Mouse (Mus musculus) olfactory bulb, adult 2 months (tissue): ENCODE results near the gene Nanos2. TPM values are rescaled to one million over a fixed set of nuclear protein-coding genes. Genes with fewer than 3 reads are reported as not detected.
A peak's percentile ranks its signal among the peaks of the same experiment; 100 is the strongest.

Source experiments
- H3K27ac ChIP-seq: fragments of 200-500 bp; 2 replicates; pipeline ENCODE4 v1.5.1; 2012; ENCODE audit warnings: low read depth, low read length; ENCODE audit not compliant: insufficient read depth
- H3K4me1 ChIP-seq: fragments of 200-500 bp; 2 replicates; pipeline ENCODE4 v1.6.1; 2012; ENCODE audit warnings: low read length; ENCODE audit not compliant: control insufficient read depth, insufficient read depth
- H3K4me3 ChIP-seq: fragments of 200-500 bp; 2 replicates; pipeline ENCODE4 v1.5.1; 2012; ENCODE audit warnings: mild to moderate bottlenecking, low read depth, low read length, moderate library complexity; ENCODE audit not compliant: insufficient read depth
- CTCF ChIP-seq: fragments of 200-500 bp; IDR thresholded peaks from 2 replicates; pipeline ENCODE4 v1.5.1; 2012; ENCODE audit warnings: low read depth, mild to moderate bottlenecking, low read length, moderate library complexity; ENCODE audit not compliant: insufficient read depth
- POLR2A ChIP-seq: fragments of 200-500 bp; IDR thresholded peaks from 2 replicates; pipeline ENCODE4 v1.6.1; 2012; ENCODE audit warnings: mild to moderate bottlenecking, low read depth, low read length, moderate library complexity; ENCODE audit not compliant: insufficient read depth
- WGBS: fragments of 180-500 bp; shearing (Covaris S2); methylation state at CpG from one replicate; pipeline ENCODE4 v1.1.7; 2018; 5-methylcytosine and 5-hydroxymethylcytosine counted together
- polyA plus RNA-seq: library from polyadenylated mRNA; stranded (reverse); fragments of >200 nt; gene quantifications from 2 replicates; pipeline ENCODE4 v1.2.4, GENCODE M21; 2012; ENCODE audit warnings: low replicate concordance; ENCODE audit not compliant: missing spikeins, insufficient read depth, insufficient read length

Gene Nanos2
- polyA plus RNA-seq, 1 experiment: not detected

DNA sequence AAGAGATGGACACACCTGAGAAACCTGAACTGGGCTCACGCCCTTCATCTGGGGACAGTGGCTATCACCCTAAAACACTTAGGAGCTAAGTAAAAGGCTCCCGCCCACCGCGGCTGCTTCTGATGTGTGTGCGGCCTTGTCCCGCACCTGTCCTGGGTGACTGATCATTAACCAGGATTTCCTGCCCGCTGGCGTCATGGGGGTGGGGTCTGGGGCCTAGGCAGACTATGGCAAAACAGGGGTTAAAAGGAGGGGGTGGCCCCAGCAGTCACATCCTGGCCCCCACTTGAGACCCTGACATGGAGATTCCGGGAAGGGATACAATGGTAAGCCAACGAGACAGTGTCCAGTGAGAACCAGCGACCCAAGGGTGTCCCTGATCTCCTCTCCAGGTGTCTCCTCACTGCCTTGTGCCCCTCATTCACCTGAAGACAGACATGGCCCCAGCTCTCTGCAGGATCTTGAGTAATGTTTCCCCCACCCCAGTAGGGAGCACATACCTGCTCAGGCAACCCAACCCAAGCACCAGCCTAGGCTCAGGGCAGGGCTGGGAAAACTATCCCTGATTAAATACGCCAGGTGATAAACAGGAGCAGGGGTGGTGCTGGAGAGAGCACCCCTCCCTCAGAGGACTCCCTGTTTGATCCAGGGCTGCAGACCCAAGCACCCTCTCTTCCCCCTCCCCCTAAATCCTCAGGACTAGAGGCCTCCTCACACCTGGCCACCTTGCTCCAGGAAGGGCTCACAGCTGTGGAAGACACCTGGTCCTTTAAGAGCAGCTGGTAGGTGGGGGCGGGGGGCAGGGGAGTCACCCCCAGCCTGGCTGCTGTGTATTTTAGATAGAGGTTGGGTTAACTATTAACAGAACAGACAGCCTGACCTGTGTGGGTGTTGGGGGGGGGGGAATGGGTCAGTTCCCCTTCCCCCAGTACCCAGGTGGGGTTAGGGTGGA, 20.1 kb downstream of the Nanos2 start:
- Histone ChIP-seq H3K4me3 (no peak overlapping the region), H3K27ac (no peak overlapping the region), H3K4me1 (peaks cover 41% of the 10 kb centered on the region)
- no peak for TF ChIP-seq CTCF
- no peak for TF ChIP-seq POLR2A
- 84% methylated on average over 13 of the region's 13 CpGs for WGBS

DNA sequence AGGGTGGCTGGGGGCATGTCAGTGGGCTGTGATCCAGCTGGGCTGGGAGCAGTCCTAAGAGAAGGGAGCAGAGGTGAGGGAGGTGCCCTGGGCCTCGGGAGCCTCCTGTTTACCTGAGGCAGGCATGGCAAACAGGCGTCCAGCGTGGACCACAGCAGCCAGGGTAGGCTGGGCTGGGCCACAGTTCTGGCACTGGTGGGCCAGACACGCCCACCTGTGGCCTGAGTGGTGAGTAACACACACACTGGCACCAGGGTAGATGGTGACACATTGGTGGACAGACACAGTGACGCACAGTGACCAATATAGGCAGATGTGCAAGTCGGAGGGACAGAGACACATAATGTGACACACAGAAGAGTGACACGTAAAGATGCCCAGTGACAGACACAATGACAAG, 23.4 kb downstream of the Nanos2 start:
- 77% methylated on average over 7 of the region's 7 CpGs for WGBS
- TF ChIP-seq POLR2A: no peak
- no peak for TF ChIP-seq CTCF
- Histone ChIP-seq H3K27ac (no peak overlapping the region), H3K4me1 (peaks cover 24% of the 10 kb centered on the region), H3K4me3 (no peak overlapping the region)

DNA sequence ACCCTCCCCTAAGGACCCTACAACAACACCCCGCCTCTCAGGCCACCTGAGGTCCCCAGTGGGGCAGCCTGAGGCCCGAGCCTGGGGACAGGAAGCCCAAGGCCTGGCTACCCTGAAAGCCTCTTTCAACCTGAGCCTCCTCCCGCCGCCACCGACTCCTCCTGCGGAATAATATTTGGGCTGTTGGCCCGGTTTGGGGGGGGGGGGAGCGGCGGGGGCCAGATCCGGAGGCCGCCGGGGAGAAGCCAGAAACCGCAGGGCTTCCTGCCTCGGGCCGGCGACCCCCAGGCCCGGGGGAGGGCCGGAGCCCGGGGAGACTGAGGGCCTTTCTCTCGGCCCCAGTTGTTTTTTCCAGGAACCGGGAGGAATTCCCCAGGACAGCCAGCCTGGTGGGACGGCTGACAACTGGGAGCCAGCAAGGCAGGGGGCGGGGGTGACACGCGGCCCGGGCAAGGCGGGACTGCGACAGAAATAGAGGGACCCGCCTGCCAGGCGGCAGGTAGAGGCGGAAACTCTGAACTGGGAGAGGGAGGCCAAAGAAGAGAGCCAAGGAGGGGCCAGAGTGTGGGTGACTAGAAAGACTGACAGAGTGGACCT, 24.9 kb downstream of the Nanos2 start:
- Histone ChIP-seq H3K27ac (no peak overlapping the region), H3K4me1 (peaks cover 14% of the 10 kb centered on the region), H3K4me3 (peak overlapping the region; percentile 11; the same call in 1 of the 2 replicates)
- 9% methylated on average over 31 of the region's 31 CpGs for WGBS
- TF ChIP-seq POLR2A (no peak), CTCF (no peak)

DNA sequence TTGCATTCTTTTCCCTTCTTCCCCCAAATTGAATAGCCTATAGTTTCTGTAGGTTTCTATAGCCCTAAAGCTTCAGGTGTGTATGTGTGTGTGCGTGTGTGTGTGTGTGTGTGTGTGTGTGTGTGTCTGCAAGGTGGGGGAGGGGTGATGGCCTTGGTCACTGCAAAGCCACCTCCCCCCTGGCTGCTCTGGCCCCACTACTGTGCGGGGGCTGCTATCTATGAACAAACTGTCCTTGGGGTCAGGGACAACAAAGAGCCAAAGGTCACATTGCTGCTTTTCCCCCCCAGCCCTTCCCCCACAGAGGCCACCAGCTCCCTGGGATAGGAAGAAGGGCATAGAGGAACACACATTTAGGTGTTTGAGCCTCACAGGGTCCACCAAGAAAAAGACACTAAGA, 25.7 kb downstream of the Nanos2 start:
- no peak overlapping the region for H3K4me3 ChIP-seq
- 82% methylated on average over 2 of the region's 2 CpGs for WGBS
- H3K27ac ChIP-seq: no peak overlapping the region
- peaks cover 8% of the 10 kb centered on the region for H3K4me1 ChIP-seq
- TF ChIP-seq POLR2A: no peak
- no peak for TF ChIP-seq CTCF

DNA sequence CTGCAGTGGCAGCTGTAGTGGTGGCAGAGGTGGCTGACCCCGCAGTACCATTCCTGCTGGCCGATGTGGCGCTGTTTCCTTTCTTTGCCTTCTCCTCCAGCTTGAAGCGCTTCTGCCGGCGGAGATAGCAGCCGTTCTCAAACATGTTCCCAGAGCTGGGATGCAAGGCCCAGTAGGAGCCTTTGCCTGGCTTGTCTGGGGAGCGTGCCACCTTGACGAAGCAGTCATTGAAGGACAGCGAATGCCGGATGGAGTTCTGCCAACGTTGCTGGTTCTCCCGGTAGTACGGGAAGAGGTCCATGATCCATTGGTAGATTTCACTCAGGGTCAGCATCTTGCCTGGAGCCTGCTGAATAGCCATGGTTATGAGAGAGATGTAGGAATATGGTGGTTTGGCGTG, 27.3 kb downstream of the Nanos2 start:
- Histone ChIP-seq H3K27ac (no peak overlapping the region), H3K4me3 (no peak overlapping the region), H3K4me1 (peaks cover 8% of the 10 kb centered on the region)
- WGBS: 73% methylated on average over 15 of the region's 15 CpGs
- TF ChIP-seq POLR2A (no peak), CTCF (no peak)

DNA sequence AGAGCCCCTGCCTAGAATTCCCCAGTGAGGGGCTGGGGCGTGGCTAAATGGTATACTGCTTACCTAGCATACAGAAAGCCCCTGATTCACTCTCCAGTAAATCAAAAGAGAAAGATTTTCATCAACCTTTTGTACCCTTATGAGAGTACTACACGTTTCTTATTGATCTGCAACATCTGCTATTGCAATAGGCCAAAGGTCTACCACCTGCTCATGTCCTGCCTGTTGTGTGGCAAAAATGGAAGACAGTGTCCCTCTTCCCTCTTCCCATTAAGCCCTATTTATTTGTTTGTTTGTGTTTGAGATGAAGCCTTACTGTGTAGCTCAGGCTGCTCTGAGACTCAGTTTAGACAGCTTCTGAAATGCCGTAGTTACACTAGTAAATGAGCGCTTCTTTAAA, 28.8 kb downstream of the Nanos2 start:
- TF ChIP-seq POLR2A (no peak), CTCF (no peak)
- Histone ChIP-seq H3K4me3 (no peak overlapping the region), H3K4me1 (peaks cover 8% of the 10 kb centered on the region), H3K27ac (no peak overlapping the region)
- WGBS: 89% methylated on average over 4 of the region's 4 CpGs

DNA sequence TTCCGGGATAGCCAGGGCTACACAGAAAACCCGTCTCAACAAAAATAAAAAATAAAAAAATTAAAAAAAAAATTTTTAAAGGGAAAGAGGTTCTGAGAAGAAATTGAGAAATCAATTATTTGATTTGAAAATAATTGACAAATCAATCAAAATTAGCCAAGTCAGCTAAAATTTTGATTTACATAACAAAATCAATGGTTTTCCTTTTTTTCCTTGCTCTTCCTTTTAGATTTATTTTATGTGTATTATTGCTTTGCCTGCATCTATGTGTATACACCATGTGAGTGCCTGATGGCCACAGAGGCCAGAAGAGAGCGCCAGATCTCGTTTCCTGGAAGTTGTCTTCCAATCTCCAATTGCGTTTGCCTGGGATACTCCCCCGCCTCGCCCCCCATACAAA, 30.7 kb downstream of the Nanos2 start:
- WGBS: 94% methylated on average over 7 of the region's 7 CpGs
- Histone ChIP-seq H3K4me3 (no peak overlapping the region), H3K27ac (no peak overlapping the region), H3K4me1 (no peaks in the 10 kb centered on the region)
- no peak for TF ChIP-seq CTCF
- TF ChIP-seq POLR2A: no peak

DNA sequence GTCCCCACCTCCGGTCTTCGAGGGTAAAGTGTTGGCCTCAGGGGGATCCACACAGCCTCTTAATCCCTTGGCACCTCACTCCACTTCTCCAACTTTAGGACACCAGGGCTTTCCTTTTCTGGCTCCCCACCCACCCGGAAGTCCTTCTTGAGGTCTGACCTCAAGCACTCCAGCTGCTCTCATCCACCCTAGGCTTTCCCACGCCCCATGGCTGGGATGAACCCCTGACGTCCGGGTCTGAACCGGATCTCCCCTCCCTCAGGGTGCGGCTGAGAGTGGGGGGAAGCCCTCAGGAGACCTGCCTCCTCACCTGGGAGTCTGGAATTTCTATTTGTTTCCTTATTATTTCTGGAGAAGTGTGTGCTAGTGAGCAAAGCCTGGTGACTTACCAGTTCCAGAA, 33.8 kb downstream of the Nanos2 start:
- TF ChIP-seq POLR2A (no peak), CTCF (no peak)
- 18% methylated on average over 8 of the region's 8 CpGs for WGBS

More for the DNA sequence above, 33.8 kb downstream of the Nanos2 start:
- H3K4me1 ChIP-seq: peaks cover 2% of the 10 kb centered on the region; the same call in 1 of the 2 replicates
- H3K27ac ChIP-seq: no peak overlapping the region
- H3K4me3 ChIP-seq: no peak overlapping the region
